Mouse (Mus musculus) urinary bladder, postnatal 4 days (tissue): ENCODE measurements around the gene Smad6.

Experiments
- DNase-seq, 2 experiments: peaks; one replicate each; pipeline ENCODE4 v3.0.0; 2021 to 2022; ENCODE audit warnings: low spot score in 2 of 2

Gene Smad6

DNA sequence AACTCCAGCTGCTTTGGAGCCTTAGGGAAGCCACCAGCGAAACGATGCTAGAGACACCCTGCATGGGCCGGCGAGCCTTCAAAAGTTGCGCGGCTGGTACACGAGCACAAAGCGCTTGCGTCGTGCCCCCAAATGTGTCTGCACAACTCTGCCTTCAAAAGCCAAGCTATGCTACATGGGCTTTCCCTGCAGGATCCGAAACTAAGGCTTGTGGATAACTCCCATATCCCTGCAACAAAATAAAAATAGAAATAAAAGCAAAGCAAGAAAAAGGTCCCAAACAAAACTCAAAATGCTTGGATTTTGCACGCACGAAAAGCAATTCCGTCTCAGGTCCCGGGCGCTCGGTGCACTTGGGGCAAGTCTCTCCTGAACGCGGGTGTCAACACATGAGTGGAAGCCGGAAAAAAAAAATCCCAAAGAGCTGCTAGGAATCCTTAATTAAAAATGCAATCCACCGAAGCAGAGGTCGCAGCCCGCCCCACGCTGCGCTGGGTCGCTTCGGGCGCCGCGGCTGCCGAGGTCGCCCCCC is 474 bp downstream of the Smad6 start:
- no peak for DNase-seq

DNA sequence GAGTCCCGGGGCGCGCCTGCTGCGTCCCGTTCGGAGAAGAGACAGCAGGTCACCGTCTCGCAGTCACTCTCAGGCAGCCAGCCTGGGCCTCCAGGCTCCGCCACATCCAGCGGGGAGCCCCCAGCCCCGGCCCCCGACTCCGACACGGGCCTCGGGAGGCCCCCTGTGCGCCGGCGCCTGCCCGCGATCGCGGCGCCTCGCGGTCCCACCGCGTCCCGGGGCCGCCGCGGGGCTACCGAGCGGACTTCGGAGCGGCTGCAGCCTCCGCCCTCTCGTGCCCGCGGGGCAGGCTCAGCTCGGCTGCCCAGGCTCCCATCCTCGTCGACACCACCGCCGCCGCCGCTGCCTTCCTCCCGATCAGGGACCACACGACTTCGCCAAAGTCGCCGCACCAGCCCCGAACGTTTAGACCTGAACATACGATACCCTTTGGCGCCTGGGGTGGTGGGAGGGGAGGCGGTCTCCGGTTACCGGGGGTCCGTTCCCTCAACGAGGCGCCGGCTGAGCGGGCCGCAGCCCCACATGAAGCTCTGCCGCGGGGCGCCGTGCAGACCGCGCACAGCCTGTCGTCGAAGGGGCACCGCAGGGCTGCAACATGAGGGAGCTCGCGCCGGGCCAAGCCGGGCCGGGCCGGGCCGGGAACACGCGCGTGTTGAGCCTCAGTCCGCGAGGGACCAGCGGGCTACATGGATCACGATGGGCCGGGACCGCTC is 1.1 kb downstream of the Smad6 start:
- no peak for DNase-seq

DNA sequence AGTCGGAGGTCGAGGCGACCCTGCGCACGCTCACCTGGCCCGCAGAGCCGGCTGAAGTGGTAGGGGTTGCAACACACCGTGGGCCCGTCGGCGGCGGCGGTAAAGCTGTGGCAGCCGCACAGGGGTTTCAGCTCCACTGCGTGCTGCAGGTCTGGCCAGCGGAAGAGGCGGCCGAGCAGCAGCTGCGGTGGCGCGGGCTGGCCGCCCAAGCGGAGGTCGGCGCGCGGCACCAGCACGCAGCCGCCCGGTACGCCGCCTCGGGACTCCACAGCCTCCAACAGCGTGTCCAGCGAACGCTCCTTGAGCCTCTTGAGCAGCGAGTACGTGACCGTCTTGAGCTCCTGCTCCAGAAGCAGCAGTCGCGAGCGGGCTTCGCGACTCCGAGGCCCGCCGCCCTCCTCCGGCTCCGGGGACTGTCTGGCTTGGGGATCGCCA is 1.7 kb downstream of the Smad6 start:
- no peak for DNase-seq

DNA sequence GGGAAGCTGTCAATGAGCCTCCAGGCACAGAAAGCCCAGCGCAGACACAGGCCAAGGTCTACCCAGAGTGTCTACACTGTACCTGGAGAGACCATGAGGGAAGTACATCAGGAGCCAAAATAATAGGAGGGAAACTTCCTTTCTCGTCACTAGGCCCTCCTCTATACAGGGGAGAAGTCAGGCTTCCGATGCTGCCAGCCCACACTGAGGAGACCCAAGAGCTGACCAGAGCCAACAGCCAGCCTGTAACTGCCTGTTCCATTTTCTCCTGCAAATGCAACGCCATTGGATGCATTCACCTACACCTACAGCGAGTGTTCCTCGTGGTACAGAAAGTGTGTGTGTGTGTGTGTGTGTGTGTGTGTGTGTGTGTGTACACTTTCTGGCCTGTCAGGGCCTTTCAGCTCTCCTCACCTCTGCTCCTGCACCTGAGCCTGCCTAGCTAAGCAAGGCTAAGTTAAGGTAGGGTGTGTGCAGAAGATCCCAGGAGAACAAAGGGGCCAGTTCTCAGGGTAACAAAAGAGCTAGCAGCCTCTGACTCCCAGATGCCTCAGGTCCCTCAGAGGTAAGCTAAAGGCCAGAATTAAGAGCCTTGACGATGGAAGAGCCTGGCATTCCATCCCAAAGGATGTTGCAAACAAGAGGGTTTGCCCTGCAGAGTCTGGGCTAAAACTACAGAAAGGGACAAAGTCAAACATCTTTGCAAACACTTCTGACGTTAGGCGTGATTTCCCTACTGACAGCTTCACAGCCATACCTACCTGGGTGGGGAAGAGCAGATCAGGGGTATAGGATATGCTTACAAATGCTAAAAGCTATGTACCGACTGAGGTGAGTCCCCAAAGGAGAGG is 2.6 kb downstream of the Smad6 start:
- no peak for DNase-seq

DNA sequence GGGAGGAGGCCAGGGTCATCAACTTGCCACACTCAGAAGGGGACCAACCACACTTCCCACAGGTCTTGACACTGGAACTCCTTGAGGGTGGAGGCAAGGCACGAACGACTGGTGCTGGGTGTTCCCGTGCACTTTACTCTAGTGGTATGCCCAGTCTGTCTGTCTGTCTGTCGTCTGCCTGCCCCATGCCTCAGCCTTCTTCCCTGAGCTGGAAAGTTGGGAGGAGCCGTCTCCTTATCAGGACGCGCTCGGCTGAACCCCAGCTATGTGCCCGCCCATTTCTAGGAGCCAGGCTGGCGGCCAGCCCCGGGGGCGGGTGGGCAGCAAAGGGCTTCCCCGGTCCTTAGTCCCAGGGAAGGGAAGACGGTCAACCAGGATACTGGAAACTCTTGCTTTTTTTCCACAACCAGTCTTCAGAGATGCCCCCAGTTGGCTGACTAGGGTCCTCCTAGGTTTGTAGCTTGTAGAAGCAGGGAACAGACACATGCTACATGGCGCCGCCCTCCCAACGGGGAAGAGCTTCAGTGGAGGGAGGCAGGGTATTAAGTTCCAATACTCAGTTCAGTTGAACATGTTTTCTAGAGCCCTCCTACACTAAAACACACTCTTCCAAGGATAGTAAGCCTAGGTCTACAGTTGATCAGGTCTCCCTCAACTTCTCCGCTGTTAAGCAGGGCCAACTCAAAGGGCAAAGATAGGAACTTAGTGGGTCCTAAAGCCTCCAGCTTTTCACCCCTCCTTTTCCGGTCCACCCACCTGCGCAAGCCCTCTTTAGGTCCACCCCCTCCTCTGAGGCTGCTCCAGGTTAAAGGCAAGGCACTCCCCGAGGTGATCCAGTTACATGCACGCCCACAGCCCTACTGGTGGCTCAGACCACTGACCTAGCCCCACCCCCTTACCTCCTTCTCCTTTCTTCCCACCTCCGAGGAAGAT is 3.7 kb downstream of the Smad6 start:
- DNase-seq, result peak; percentile 68 to 71

DNA sequence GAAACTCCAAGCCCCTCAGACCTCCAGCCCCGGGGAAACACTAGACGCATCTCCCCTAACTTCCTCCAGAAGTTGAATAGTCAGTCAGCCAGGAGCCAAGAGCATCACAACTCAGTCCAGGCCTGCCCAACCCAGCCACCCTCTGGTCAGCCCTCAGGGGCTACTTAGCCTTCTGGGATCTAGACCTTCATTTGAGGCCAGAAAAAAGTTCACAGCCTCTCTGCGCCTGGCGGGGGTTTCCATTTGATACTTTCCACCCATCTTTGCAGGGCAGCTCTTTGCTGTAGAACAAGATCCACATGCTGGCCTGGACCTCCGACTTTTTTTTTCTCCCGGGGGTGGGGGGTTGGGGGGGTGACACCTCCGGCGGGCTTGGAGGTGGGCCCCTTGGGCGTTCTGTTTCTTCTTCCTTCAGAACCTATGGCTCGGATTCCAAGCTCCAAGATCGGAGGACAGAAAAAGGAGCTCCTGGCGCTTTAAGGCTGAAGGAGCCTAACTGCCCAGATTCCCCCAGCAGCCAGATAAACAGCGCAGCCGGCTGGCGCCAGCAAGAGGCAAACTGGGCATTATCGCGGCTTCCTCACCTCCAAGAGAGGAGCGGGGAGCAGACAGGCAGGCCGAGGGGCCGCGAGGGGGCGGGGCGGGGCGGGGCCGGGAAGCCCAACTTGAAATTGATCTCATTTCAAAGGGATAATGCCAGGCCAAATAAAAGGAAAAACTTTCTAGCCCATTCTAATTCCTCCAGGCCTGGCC is 5.0 kb downstream of the Smad6 start:
- DNase-seq, result peak in 1 of 2 experiments; percentile 67

DNA sequence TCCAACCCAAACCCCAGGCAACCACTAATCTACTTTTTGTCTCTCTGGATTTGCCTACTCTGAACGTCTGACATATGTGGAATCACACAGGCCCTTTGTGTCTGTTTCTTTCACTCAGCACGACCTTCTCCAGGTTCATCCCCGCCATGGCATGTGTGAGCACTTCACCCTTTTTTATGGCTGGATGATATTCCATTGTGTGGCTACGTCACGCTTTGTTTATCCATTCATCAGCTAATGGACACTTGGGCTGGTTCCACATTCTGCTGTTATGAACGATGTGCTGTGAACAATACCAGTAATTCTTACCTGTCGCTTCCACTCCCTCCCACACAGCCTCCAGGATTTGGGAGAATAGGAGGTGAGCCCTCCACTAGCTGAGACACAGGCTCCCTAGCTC is 5.8 kb downstream of the Smad6 start:
- DNase-seq, result no peak

DNA sequence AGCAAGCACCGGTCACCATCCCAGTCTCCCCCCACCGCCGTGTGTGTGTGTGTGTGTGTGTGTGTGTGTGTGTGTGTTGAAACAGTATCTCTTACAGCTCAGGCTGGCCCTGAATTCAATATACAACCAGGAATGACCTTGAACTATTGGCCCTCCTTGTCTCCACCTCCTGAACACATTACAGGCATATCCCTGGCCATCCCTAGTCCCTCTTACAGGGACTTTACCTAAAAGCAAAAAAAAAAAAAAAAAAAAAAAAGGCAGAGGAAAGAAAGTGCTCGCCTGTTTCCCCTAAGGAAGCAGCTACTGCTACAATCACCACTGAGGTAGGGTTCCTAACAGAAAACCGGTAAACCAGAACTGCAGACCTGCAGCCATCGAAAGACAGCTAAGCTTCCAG is 7.1 kb downstream of the Smad6 start:
- no peak for DNase-seq

DNA sequence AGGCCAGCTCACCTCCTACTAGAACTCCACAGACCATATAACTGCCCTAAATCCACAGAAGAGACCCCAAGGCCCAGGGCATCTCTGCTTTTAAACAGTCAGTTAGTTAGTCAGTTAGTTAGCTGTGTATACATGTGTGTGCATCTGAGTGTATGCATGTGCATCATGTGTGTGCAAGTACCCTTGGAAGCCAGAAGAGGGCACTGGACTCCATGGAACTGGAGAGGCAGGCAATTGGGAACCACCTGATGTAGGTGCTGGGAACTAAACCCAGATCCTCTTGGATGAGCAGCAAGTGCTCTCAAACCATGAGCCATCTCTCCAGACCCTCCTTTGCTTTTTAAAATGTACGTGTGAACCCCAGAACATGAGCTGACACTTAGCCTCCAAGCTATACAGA is 10.5 kb downstream of the Smad6 start:
- no peak for DNase-seq

DNA sequence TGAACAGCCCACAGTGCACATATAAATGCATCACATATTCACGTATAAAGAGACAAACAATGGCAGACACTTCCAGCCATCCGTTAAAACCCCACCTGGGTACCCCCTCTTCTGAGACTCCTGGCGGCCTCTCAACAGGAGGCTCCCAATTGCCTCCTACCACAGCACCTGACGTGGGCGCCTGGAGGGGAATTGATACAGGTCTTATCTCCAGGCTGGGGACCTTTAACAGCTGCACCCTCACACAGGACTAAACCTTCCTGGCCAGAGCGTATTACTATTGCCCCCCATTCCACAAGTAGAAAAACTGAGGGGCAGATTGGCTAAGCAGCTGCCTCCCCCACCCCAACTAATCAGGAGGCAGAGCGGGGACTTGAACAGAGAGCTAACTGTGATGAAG is 18.9 kb downstream of the Smad6 start:
- DNase-seq, result no peak

DNA sequence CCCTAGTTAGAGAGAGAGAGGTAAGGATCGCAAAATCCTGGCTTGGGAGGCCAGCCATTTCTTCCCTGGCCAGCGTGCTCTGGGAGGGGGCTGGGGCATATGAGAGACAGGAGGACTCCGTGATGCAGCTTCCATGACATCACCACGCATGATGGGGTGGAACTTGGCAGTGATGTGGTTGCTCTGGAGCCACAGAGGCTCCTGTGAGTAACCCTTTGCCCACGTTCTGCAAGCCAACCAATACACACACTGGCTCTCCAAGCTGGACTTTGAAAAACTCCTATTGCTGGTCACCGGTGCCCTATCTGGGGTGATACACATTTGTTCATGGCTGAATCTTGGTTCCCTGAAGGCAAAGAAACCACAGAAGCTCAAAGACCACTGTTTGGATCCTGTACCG is 20.8 kb downstream of the Smad6 start:
- DNase-seq, result no peak

DNA sequence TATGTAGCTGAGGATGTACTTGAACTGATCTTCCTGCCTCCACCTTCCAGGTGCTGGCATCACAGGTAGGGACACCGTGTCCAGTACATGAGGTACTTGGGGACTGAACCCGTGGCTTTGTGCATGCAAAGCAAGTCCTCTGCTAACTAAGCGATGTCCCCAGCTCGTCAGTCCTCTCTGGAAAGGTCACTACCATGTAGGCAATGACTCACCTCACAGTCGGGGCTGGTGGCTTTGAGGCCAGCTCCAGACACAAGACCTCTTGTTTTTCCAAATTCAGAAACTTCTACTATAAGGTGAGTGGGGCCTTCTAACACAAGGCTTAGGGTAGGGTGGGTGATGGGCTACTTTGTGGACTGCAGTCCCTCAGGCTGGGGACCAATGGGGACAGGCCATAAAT is 21.8 kb downstream of the Smad6 start:
- no peak for DNase-seq

DNA sequence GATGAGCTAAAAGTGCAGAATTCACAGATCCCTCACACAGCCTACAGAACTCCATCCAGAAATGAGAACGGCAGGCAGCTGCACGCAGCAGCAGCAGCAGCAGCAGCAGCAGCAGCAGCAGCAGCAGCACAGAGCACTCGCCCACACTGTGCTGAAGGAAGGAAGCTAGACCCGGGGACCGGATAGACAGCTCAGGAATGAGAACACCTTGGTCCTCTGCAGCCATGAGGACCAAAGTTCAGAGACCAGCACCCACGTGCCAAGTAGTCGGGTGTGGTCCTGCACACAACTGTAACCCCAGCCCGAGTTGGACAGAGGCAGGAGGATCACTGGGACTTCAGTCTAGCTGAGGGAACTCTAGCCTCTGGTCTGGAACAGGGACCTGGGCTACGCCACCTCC is 22.7 kb downstream of the Smad6 start:
- DNase-seq, result no peak

DNA sequence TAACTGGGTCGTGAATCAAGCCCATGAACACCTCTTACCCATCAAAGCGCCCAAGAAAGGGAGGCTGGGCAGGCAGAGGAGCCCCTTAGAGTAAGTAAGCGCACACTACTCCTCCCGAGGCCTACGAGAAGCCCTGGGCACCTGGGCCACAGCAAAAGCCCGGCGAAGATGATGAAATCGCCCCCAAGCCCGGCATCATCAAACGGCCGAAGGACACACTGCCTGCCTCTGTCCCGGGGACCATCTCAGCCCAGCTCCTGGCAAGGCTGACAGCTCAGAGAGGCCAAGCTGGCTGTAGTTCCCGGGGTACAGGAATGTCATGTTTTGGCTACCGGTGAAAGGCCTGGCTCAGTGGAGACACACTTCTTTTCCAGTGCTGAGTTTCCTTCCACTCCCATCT is 23.8 kb downstream of the Smad6 start:
- no peak for DNase-seq

DNA sequence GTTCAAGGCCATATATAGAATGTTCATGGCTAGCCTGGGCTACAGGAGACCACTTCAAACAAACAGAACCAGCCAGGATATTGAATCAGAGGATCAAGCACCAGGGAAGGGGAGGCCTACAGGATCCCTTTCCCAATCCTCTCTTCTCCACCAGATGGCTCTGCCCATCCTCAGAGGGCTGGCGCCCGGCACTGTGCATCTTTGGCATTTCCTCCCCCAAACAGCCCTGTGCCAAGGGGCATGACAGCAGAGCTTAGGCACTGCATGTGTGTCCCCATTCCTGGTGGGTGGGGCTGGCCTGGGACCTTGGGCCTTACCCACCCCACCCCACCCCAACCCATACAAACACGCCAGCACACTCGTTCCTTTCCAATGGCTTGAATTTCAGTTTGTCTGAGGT is 24.4 kb downstream of the Smad6 start:
- DNase-seq, result no peak

DNA sequence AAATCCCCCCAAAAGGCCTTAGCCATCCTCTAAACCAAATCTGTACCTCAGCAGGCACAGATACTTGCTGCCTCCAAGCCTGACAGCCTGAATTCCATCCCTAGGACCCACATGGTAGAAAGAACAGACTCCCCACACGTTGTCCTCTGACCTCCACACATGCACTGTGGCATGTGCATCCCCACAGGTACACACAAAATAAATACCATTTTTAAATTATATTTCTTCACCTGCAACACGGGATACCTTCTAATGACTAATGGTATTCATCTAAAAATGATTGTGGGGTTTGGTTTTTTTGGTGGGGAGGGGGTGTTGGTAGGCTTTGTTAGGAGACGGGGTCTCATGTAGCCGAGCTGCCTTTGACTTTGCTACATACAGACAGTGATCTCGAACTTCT is 28.6 kb downstream of the Smad6 start:
- no peak for DNase-seq

DNA sequence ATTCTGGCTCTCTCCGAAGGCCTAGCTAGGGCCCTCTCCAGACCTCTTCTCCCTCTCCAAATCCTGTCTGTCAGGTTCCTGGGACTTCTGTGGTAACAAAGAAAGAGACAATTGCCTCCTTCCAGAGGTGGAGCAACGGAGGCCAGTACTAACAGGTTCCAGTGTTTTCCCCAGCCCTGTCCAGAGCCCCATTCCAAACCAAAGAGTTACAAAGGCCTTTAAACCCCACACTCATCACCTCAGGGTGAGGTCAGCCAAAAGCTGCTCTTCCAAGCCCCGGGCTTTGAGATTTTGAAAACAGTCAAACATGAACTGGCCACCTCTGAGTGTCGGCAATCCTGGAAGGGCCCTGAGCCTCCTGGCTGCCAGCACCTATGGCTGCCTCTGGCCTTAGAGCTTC is 29.1 kb downstream of the Smad6 start:
- no peak for DNase-seq

DNA sequence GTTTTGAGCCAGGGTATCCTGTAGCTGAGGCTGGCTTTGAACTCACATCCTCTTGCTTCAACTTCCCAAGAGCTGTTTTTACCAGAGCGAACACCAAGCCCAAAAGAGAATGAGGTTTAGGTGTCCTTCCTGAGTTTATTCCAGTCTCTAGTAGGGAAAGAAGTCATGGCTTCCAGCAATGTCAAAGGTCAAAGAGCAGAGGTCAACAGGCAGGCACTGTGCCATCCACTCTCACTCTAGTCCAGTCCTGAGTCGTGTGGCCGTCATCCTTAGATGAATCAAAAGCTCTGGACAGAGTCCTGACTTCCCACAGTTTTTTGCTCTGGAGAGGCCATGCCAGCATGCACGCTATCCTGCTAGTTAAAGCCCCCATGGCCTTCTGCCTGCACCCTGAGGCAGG is 30.7 kb downstream of the Smad6 start:
- no peak for DNase-seq

DNA sequence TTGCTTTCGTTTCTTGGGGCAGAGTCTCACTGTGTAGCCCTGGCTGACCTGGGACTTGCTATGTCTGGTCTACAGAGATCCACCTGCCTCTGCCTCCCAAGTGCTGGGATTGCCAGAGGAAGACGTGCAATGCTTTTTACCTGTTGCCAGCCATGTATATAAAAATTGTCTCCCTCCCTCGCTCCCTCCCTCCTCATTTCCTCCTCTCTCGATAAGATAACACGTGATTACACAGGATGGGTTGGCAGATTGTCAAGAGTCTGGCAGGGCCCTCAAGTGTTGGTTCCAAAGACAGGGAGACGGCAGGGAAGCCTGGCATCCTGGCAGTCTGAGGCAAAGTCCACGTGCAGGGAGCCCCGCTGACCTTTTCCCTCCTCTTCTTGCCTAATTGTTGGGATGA is 32.2 kb downstream of the Smad6 start:
- no peak for DNase-seq

DNA sequence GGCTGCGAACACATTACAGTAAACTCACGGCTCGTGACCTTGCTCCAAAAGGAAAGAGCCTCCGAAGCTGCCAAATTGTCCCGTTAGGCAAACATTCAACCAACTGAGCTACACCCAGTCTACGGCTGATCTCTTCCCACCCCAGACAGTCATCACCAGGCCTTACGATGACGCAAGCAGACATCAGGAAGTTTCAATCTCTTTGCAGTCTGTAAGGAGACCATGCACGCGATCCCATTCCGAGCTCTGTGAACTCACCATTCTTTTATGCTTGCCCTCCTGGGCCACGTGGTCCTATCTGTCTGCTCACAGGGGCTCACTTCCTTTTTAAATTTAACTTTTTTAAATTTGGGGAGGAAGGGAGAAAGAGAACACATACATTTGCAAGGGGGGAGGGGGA is 32.6 kb downstream of the Smad6 start:
- no peak for DNase-seq

DNA sequence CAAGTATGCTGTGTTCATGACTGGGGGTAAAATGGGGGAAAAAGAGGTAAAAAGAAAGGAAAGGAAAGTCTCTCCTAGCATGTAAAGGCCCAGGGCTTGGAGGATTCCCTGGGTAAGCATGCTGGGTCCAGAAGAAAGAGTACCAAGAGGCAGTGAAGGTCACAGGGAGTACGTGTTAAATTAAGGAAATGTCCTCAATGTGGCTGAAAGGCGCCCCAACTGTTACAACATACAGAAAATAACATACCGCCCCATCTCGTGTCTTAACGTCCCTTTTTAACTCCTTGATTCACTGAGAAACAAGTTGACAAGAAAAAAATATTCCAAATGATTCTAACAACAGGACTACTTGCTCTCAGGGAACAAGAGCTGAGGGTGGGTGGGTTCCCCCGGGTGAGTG is 36.7 kb downstream of the Smad6 start:
- no peak for DNase-seq
